Mouse (Mus musculus) brain, embryonic 14.5 days (tissue): ENCODE measurements around the gene Rab27a.

Source experiments
- CTCF ChIP-seq: fragments of 200-500 bp; IDR thresholded peaks from 2 replicates; pipeline ENCODE4 v1.5.1; 2012; ENCODE audit warnings: inconsistent platforms, mild to moderate bottlenecking, moderate library complexity, borderline replicate concordance; ENCODE audit not compliant: insufficient read depth, insufficient read length; ENCODE audit errors: extremely low read depth
- POLR2A ChIP-seq: fragments of 200-500 bp; IDR thresholded peaks from 2 replicates; pipeline ENCODE4 v1.6.1; 2012; ENCODE audit warnings: mild to moderate bottlenecking, inconsistent platforms, borderline replicate concordance; ENCODE audit not compliant: poor library complexity, insufficient read depth, insufficient read length, severe bottlenecking; ENCODE audit errors: extremely low read depth

GRCm38 (mm10) chr9:73047906-73048305 is 3.3 kb downstream of the Rab27a start:
- TF ChIP-seq CTCF = no peak
- no peak for TF ChIP-seq POLR2A
